Mouse (Mus musculus): ENCODE measurements around the gene Sirt3. TPM values are rescaled to one million over a fixed set of nuclear protein-coding genes. Genes with fewer than 3 reads are reported as not detected.

Gene Sirt3
- polyA plus RNA-seq, 2 experiments, result 20.1 to 28.3 TPM

DNA sequence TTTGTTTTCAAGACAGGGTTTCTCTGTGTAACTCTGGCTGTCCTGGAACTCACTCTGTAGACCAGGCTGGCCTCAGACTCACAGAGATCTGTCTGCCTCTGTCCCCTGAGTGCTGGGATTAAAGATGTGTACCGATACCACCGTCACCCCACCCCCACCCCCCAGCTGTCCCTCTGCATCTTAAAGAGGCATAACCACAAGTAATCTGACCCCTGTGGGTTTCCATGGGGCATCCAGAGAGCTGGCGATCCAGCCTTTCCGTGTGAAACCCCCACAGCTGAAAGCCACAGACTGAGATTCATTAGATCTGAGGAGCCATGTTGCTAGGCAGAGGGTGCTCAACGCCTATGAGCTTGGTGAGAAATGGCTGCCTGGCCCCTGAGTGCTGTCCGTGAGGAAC is 22.1 kb downstream of the Sirt3 start:
- ATAC-seq (ENCODE audit: low FRiP score, low read depth) (no peak), DNase-seq (ENCODE audit: low spot score) (no peak)
- H3K36me3 ChIP-seq (ENCODE audit: control insufficient read depth, insufficient read depth, low read length), result peaks cover 62% of the 10 kb centered on the region
- H3K4me1 ChIP-seq (ENCODE audit: control insufficient read depth, insufficient read depth, low read length), result peaks cover 17% of the 10 kb centered on the region
- H3K27ac ChIP-seq (replicated peaks; ENCODE audit: low read depth, low read length), result no peak overlapping the region
- H3K4me3 ChIP-seq (replicated peaks; ENCODE audit: low read length), result no peak overlapping the region
- no peak for TF ChIP-seq POLR2A (IDR thresholded peaks at IDR 0.05; ENCODE audit: borderline replicate concordance, extremely low read depth, insufficient read depth, insufficient read length)
- H3K27me3 ChIP-seq (ENCODE audit: control insufficient read depth, insufficient read depth, low read length), result no peaks in the 10 kb centered on the region
- H3K4me2 ChIP-seq (replicated peaks; ENCODE audit: low read depth, low read length, severe bottlenecking), result no peak overlapping the region
- H3K9me3 ChIP-seq (ENCODE audit: control insufficient read depth, low read length), result no peaks in the 10 kb centered on the region
- WGBS, result 76% methylated on average over 6 of the region's 6 CpGs
- no peak overlapping the region for H3K9ac ChIP-seq (ENCODE audit: low read depth, low read length, severe bottlenecking)

DNA sequence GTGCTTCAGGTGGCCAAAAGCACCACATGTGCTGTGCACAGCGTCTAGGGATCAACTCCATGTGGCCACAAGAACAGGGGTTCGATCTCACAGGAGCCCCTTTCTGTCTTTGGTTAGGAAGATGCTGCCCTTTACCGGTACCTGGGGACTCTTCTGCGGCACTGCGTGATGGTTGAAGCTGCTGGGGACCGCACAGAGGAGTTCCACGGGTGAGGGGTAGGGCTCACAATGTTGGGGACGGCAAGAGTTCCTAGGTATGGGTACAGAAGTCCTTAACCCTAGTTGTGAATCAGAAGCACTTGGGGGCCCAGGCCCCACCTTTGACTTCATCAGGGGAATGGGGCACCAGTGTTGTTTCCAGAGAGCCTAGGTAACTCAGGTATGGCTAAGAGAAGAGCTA is 23.4 kb downstream of the Sirt3 start:
- Histone ChIP-seq H3K9me3 (ENCODE audit: control insufficient read depth, low read length) (no peaks in the 10 kb centered on the region), H3K4me2 (replicated peaks; ENCODE audit: low read depth, low read length, severe bottlenecking) (peak overlapping the region; percentile 98), H3K9ac (ENCODE audit: low read depth, low read length, severe bottlenecking) (no peak overlapping the region), H3K36me3 (ENCODE audit: control insufficient read depth, insufficient read depth, low read length) (peaks cover 59% of the 10 kb centered on the region), H3K4me1 (ENCODE audit: control insufficient read depth, insufficient read depth, low read length) (peaks cover 19% of the 10 kb centered on the region), H3K27ac (replicated peaks; ENCODE audit: low read depth, low read length) (no peak overlapping the region), H3K27me3 (ENCODE audit: control insufficient read depth, insufficient read depth, low read length) (no peaks in the 10 kb centered on the region), H3K4me3 (replicated peaks; ENCODE audit: low read length) (peak overlapping the region; percentile 82; the same call in 1 of the 2 replicates)
- TF ChIP-seq POLR2A (IDR thresholded peaks at IDR 0.05; ENCODE audit: borderline replicate concordance, extremely low read depth, insufficient read depth, insufficient read length), result no peak
- DNase-seq (ENCODE audit: low spot score) (no peak), ATAC-seq (ENCODE audit: low FRiP score, low read depth) (no peak)
- WGBS, result 93% methylated on average over 8 of the region's 8 CpGs

DNA sequence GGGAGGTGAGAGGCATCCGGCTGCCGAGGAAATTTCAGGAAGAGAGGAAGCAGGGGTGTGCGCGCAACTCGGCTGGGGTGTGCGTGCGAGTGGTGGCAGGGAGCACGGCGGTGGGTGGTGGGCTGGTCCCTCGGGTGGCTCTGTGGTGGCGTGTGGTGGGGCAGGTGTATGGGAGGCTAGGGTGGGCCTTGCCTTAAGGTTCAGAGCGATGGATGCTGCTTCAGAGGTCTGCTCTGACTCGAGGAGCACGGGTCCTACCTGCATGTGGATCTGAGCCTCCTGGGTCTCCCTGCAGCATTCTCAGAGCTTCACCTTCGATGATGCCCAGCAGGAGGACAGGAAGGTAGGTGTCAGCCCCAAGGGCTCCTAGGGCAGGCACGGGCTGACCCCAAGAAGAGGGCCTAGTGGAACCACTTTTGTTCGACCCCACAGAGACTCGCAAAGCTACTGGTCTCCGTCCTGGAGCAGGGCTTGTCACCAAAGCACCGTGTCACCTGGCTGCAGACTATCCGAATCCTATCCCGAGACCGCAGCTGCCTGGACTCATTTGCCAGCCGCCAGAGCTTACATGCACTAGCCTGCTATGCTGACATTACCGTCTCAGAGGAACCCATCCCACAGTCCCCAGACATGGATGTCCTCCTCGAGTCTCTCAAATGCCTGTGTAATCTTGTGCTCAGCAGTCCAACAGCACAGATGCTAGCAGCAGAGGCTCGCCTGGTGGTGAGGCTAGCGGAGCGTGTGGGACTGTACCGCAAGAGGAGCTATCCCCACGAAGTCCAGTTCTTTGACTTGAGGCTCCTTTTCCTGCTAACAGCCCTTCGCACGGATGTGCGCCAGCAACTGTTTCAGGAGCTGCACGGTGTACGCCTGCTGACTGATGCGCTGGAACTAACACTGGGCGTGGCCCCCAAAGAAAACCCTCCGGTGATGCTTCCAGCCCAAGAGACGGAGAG is 24.3 kb downstream of the Sirt3 start, which contains the start of gene Bet1l:
Bet1l (minus strand) TSS at position 28 of the 956 bp plus-strand sequence.
- H3K9ac ChIP-seq (ENCODE audit: low read depth, low read length, severe bottlenecking), result peak within 1 kb of the TSS; percentile 85
- H3K9me3 ChIP-seq (ENCODE audit: control insufficient read depth, low read length), result no peaks in the 10 kb centered on the region
- H3K27me3 ChIP-seq (ENCODE audit: control insufficient read depth, insufficient read depth, low read length), result no peaks in the 10 kb centered on the region
- H3K36me3 ChIP-seq (ENCODE audit: control insufficient read depth, insufficient read depth, low read length), result peaks cover 59% of the 10 kb centered on the region
- ATAC-seq (ENCODE audit: low FRiP score, low read depth) (peak; percentile 13; the same call in 1 of the 2 replicates), DNase-seq (ENCODE audit: low spot score) (no peak)
- WGBS, result 38% methylated on average over 40 of the region's 40 CpGs
- H3K4me2 ChIP-seq (replicated peaks; ENCODE audit: low read depth, low read length, severe bottlenecking), result peak within 1 kb of the TSS; percentile 98
- H3K4me3 ChIP-seq (replicated peaks; ENCODE audit: low read length), result peak within 1 kb of the TSS; percentile 82
- H3K27ac ChIP-seq (replicated peaks; ENCODE audit: low read depth, low read length), result peak within 1 kb of the TSS; percentile 83
- H3K4me1 ChIP-seq (ENCODE audit: control insufficient read depth, insufficient read depth, low read length), result peaks cover 19% of the 10 kb centered on the region
- no peak for TF ChIP-seq POLR2A (IDR thresholded peaks at IDR 0.05; ENCODE audit: borderline replicate concordance, extremely low read depth, insufficient read depth, insufficient read length)

DNA sequence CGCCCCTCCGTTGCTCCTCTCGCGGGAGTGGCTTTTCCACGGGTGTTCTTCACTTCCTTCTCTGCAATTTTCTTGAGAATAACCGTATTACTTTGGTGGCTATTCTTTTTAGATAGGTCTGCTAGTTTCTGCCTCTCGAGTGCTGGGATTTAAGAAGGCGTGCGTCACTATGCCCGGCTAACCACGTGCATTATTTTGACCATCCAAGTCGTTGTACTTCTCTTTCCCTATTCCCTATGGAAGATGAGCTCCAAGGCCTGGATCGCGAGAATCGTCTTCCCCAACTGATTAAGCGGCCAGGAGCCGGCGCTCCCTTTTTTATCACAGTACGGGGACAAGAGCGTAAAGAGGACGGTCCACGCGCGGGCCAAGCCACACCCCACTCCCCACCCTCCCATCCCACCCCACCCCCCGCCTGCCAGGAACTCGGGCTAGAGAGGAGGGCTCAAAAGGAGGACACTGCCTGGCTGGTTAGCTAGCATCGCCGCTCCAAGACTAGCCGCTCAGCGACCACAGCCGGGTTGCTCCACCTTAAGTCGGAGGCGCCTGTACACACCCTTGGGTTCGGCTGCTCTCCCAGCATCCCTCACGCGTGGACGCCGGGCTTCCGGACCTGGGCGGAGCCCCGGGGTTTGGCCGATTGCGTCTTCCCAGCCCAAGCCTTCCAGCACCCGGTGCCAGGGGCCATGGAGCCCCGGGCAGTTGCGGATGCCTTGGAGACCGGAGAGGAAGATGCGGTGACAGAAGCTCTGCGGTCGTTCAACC is 25.1 kb downstream of the Sirt3 start, which contains the start of gene Ric8a:
Ric8a (plus strand) TSS at position 173 of the 765 bp plus-strand sequence.
- Histone ChIP-seq H3K27me3 (ENCODE audit: control insufficient read depth, insufficient read depth, low read length) (no peaks in the 10 kb centered on the region), H3K9ac (ENCODE audit: low read depth, low read length, severe bottlenecking) (peak within 1 kb of the TSS; percentile 85), H3K9me3 (ENCODE audit: control insufficient read depth, low read length) (no peaks in the 10 kb centered on the region), H3K4me3 (replicated peaks; ENCODE audit: low read length) (peak within 1 kb of the TSS; percentile 82), H3K27ac (replicated peaks; ENCODE audit: low read depth, low read length) (peak within 1 kb of the TSS; percentile 83), H3K4me2 (replicated peaks; ENCODE audit: low read depth, low read length, severe bottlenecking) (peak within 1 kb of the TSS; percentile 98), H3K36me3 (ENCODE audit: control insufficient read depth, insufficient read depth, low read length) (peaks cover 59% of the 10 kb centered on the region), H3K4me1 (ENCODE audit: control insufficient read depth, insufficient read depth, low read length) (peaks cover 19% of the 10 kb centered on the region)
- peak; percentile 86 for ATAC-seq (ENCODE audit: low FRiP score, low read depth)
- whole genome bisulfite sequencing, result under 1% methylated on average over 47 of the region's 50 CpGs
- peak; percentile 68; the same call in 1 of the 2 replicates for TF ChIP-seq POLR2A (IDR thresholded peaks at IDR 0.05; ENCODE audit: borderline replicate concordance, extremely low read depth, insufficient read depth, insufficient read length)
- peak; percentile 77 for DNase-seq (ENCODE audit: low spot score)
